ENCODE assay signal across 9 mouse cellular contexts in genomic region chr9:11206829-11207228, GRCm38 (mm10).
DNase-seq lines count a peak whose midpoint lies in the region; ATAC-seq and TF ChIP-seq lines count a peak whose summit lies in the region.
"Had no signal": no experiment of that assay in that cellular context is flagged by ENCODE, and none has a peak within 500 bp of the region (broad histone marks: within the 10 kb centered on the region; RNA-seq: fewer than 3 reads in every experiment).

No protein-coding gene starts in this region.

- ATAC-seq in forebrain, embryonic 14.5 days, result peak; percentile 70; the same call in 1 of the 2 replicates
- no peak for ATAC-seq in forebrain, embryonic 12.5 days (ENCODE audit: low FRiP score)
- ATAC-seq in megakaryocyte, adult 5-6 weeks (ENCODE audit: poor library complexity, severe bottlenecking), result no peak

- no peak overlapping the region for H3K9ac ChIP-seq in forebrain, embryonic 14.5 days (ENCODE audit: low read length)
- H3K9ac ChIP-seq in forebrain, embryonic 12.5 days, result no peak overlapping the region

- no peaks in the 10 kb centered on the region for H3K79me2 ChIP-seq in myocyte (ENCODE audit: control insufficient read depth, insufficient read depth)

- no peak overlapping the region for H3ac ChIP-seq in myocyte (ENCODE audit: control insufficient read depth, insufficient read length)

- H3K27ac ChIP-seq in forebrain, embryonic 14.5 days (ENCODE audit: low read depth, low read length), result no peak overlapping the region
- no peak overlapping the region for H3K27ac ChIP-seq in forebrain, embryonic 12.5 days
- H3K27ac ChIP-seq: macrophage had no signal

- no peaks in the 10 kb centered on the region for H3K4me1 ChIP-seq in forebrain, embryonic 14.5 days (ENCODE audit: control insufficient read depth, insufficient read depth, low read length)
- H3K4me1 ChIP-seq in forebrain, embryonic 12.5 days, result no peaks in the 10 kb centered on the region

- no peak overlapping the region for H3K4me3 ChIP-seq in forebrain, embryonic 14.5 days (ENCODE audit: low read depth, low read length)
- no peak overlapping the region for H3K4me3 ChIP-seq in forebrain, embryonic 12.5 days (replicated peaks)
- H3K4me3 ChIP-seq in myocyte, result no peak overlapping the region

- peak; percentile 59 for DNase-seq in forebrain, embryonic 14.5 days (ENCODE audit: low spot score)
- peak; percentile 12 for DNase-seq in cerebellum, postnatal 25 days
- peak; percentile 62 for DNase-seq in layer of hippocampus, adult 9-11 months
- no peak for DNase-seq in lung, postnatal 14 days
- DNase-seq in B cell, adult 2 months, result no peak

- no peaks in the 10 kb centered on the region for H3K9me3 ChIP-seq in forebrain, embryonic 14.5 days (replicated peaks; ENCODE audit: control insufficient read depth, low read length)
- H3K9me3 ChIP-seq in forebrain, embryonic 12.5 days, result no peaks in the 10 kb centered on the region

- no peak for TF ChIP-seq POLR2A in myocyte (IDR thresholded peaks at IDR 0.05; ENCODE audit: insufficient read length, low read depth)

- no peaks in the 10 kb centered on the region for H3K27me3 ChIP-seq in forebrain, embryonic 14.5 days (replicated peaks; ENCODE audit: control insufficient read depth, insufficient read depth, low read length)
- H3K27me3 ChIP-seq in forebrain, embryonic 12.5 days, result no peaks in the 10 kb centered on the region
- no peaks in the 10 kb centered on the region for H3K27me3 ChIP-seq in myocyte (ENCODE audit: control insufficient read depth, insufficient read depth, insufficient read length)

- 80% methylated on average over 6 of the region's 6 CpGs for WGBS in forebrain, embryonic 14.5 days
- 82% methylated on average over 6 of the region's 6 CpGs for WGBS in forebrain, embryonic 12.5 days

- H3K36me3 ChIP-seq in forebrain, embryonic 14.5 days (ENCODE audit: control insufficient read depth, insufficient read depth, low read length), result no peaks in the 10 kb centered on the region
- H3K36me3 ChIP-seq in forebrain, embryonic 12.5 days (replicated peaks), result no peaks in the 10 kb centered on the region
- H3K36me3 ChIP-seq in myocyte (ENCODE audit: control insufficient read depth, insufficient read depth), result no peaks in the 10 kb centered on the region

- no peak overlapping the region for H3K4me2 ChIP-seq in forebrain, embryonic 14.5 days (ENCODE audit: low read length)
- no peak overlapping the region for H3K4me2 ChIP-seq in forebrain, embryonic 12.5 days
- peak overlapping the region; percentile 69 for H3K4me2 ChIP-seq in myocyte (ENCODE audit: low read depth)

TF ChIP-seq in myocyte, 11 proteins besides CTCF, POLR2A, EP300 and RAD21:
- TF ChIP-seq TCF3 (IDR thresholded peaks at IDR 0.05; ENCODE audit: insufficient read length, low read depth) (peak; percentile 52), TCF12 (IDR thresholded peaks at IDR 0.05; ENCODE audit: insufficient read depth, poor library complexity, severe bottlenecking) (peak; percentile 79), MAX (IDR thresholded peaks at IDR 0.05; ENCODE audit: low read depth) (no peak), E2F4 (IDR thresholded peaks at IDR 0.05; ENCODE audit: insufficient read depth) (no peak), USF1 (IDR thresholded peaks at IDR 0.05; ENCODE audit: low read depth) (peak; percentile 68), MYOG (IDR thresholded peaks at IDR 0.05; ENCODE audit: control insufficient read depth in 1 of 3, insufficient read depth in 1 of 3, insufficient read length in 2 of 3, low read depth in 2 of 3) (peak; percentile 60 to 95 (median 94)), POLR2AphosphoS2 (IDR thresholded peaks at IDR 0.05; ENCODE audit: insufficient read length, low read depth) (no peak), SRF (IDR thresholded peaks at IDR 0.05; ENCODE audit: control insufficient read depth, insufficient read length, low read depth) (no peak), CEBPB (IDR thresholded peaks at IDR 0.05; ENCODE audit: insufficient read depth, poor library complexity, severe bottlenecking) (0 out of 2 replicates have a peak, but pooled peaks have one; percentile 16), MYOD1 (IDR thresholded peaks at IDR 0.05; ENCODE audit: control insufficient read depth in 1 of 3, insufficient read length in 2 of 3, low read depth in 2 of 3) (peak; percentile 74 to 94 (median 87)), REST (IDR thresholded peaks at IDR 0.05; ENCODE audit: insufficient read depth, insufficient read length) (no peak)

Comparison
In these comparisons a context has a peak if more than half of its experiments do, and no peak if none do; other contexts are left out.
1. DNase-seq: peak in forebrain, embryonic 14.5 days (single experiment), cerebellum, postnatal 25 days (2 of 2) and layer of hippocampus, adult 9-11 months (single experiment); none in lung, postnatal 14 days (single experiment) and B cell, adult 2 months (0 of 2).